Mouse (Mus musculus): ENCODE results near the gene Acvrl1.

Gene Acvrl1

GRCm38 (mm10) chr15:101181106-101181466, 52.8 kb downstream of the Acvrl1 start:
- no peak for TF ChIP-seq GATA4 (IDR thresholded peaks at IDR 0.05; ENCODE audit: insufficient replicate concordance, low read length)

DNA sequence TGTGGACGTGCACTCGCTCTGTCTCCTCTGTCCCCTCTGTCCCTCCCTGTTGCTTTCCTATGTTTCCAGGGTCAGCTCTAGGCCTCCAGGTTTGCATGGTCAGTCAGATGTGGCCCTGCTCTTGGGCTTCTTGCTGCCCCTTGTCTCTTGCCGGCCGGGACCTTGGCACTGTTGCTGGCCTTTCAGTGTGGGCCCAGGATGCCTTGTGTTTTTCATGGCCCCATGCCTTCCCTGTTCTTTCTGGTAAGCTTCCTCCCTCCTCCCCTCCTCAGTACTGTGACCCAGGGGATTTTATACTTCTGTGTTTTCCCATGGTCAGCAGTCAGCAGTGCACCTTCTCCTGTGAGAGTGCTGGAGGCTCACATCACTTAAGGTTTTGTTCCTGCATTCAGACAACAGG, 53.2 kb downstream of the Acvrl1 start:
- TF ChIP-seq GATA4 (IDR thresholded peaks at IDR 0.05; ENCODE audit: insufficient replicate concordance, low read length) = no peak

DNA sequence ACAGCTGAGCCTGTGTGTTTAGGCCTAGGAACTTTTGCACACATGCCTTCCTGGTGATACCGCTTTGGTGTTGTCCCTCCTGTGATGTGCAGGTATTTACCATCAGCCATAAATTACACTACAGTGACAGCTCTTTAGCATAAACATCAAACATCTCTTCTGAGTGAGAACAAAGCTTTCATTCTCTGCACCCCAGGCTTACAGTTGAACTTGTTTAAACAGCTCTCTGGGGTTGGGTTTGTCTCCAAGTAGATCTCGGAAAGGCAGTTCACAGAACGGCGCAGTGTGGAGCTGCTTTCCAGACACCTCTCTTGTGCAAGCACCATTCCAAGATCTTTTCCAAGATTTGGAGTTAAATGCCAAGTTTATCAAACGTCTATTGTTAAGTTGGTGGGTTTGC, 54.4 kb downstream of the Acvrl1 start:
- TF ChIP-seq GATA4 (IDR thresholded peaks at IDR 0.05; ENCODE audit: insufficient replicate concordance, low read length) = no peak

DNA sequence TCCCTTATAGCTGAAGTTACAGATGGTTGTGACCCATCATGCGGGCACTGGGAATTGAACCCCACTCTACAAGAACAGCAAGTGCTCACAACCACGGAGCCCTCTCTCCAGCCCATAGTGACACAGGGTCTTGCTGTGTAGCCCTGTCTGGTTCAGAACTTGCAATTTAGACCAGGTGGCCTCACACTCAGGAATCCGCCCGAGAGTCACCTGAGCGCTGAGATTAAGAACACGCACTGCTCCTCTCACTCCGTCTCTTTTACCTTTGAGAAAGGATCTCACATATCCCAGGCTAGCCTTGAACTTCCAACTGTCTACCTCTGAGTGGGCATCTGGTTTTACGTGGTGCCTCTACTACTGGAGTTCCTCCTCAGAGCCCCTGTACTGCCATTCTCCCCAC, 56.0 kb downstream of the Acvrl1 start:
- TF ChIP-seq GATA4 (IDR thresholded peaks at IDR 0.05; ENCODE audit: insufficient replicate concordance, low read length) = no peak

DNA sequence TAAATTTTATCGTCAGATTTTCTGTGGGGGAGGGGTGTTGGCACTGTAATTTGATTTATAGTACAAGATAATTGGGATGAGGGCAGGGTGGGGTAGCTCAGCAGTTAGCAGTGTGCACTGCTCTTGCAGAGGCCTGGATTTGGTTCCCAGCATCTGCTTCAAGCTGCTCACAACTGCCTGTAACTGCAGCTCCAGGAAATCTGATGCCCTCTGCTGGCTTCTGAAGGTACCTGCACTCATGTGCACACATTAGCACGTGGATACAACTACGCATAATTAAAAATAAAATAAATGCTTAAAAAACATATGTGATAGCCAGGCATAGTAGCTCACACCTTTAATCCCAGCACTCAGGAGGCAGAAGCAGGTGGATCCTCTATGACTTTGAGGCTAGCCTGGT, 57.2 kb downstream of the Acvrl1 start:
- no peak for TF ChIP-seq GATA4 (IDR thresholded peaks at IDR 0.05; ENCODE audit: insufficient replicate concordance, low read length)

GRCm38 (mm10) chr15:101187907-101188306, 59.6 kb downstream of the Acvrl1 start:
- TF ChIP-seq GATA4 (IDR thresholded peaks at IDR 0.05; ENCODE audit: insufficient replicate concordance, low read length) = no peak

- TF ChIP-seq GATA4 (IDR thresholded peaks at IDR 0.05; ENCODE audit: insufficient replicate concordance, low read length) = no peak
Measured at GRCm38 (mm10) chr15:101189981-101190761, 61.8 kb downstream of the Acvrl1 start.

DNA sequence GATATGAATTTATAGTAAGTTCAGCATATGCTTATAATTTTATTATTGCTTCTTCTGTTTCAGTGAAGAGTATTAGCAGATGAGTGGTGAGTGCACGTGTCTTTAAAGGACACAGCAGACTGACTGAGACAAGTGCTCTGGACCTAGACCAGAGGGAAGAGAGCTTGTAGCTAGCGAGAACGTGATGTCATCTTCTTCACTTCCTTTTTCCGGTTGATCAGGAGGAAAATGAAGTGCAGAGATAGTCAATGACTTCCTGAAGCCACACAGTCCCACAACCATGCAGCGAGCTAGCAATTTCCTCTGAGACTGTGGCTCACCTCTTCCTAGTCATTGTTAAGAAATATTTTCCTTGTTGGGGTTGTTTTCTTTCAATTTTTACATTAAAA, 62.4 kb downstream of the Acvrl1 start:
- TF ChIP-seq GATA4 (IDR thresholded peaks at IDR 0.05; ENCODE audit: insufficient replicate concordance, low read length) = 0 out of 2 replicates have a peak, but pooled peaks have one; percentile 8

DNA sequence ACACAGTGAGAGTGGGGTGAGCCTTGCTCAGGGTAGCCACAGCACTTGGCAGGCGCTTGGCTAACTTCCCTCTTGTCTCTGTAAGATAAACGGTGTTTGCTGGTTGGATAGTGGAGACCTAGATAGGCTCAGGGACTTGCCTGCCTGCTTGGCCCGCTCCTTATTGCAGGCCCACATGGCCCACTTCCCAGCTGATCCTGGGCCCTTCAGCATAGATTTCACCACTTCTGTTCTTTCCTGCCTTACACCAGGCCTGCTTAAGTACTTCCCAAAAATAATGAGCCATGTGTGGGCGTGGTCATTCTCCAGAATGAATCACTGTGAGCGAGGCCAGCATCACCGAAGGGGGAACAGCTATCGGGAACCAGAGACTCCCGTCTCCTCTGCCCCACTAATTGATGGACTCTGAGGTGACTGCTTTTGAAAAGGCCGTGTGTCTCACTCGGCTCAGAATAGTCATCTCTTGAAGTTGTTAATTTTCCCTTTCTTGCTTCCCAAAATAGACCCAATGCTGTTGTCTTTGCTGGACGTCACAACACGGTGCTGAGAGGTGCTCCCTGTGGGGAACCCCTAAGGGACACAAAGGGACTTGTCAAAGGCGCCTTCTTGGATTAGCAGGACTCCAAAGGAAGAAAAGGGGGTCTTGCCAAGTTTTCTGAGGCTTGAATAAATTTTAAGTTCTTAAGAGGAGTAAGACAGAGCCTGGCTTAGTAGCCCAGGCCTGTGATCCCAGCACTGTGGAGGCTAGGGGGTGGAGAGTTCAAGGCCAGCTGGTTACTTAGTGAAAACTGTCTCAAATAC, 63.3 kb downstream of the Acvrl1 start:
- TF ChIP-seq GATA4 (IDR thresholded peaks at IDR 0.05; ENCODE audit: insufficient replicate concordance, low read length) = peak; percentile 17; the same call in 1 of the 2 replicates

- TF ChIP-seq GATA4 (IDR thresholded peaks at IDR 0.05; ENCODE audit: insufficient replicate concordance, low read length) = no peak
Measured at GRCm38 (mm10) chr15:101192260-101192640, 63.9 kb downstream of the Acvrl1 start.

DNA sequence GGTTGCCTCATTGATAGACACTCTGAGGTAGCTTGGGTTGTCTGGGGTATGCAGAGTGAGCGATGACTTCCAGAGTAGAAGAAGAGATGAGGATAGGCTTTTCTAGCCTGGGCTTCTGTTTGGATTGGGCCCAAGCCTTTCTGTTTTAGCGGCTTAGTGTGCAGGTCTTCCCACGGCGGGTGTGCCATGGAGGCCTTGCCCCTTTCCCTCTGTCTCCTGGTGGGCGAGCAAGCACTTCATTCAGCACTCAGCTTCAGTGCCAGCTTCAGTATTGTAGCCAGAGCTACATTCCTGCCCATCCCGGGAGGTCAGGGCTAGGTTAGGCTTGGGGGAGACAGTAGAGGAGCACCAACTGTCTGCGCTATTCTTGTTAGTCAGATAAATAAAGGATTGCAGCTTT, 64.3 kb downstream of the Acvrl1 start:
- TF ChIP-seq GATA4 (IDR thresholded peaks at IDR 0.05; ENCODE audit: insufficient replicate concordance, low read length) = no peak

GRCm38 (mm10) chr15:101193971-101194370, 65.6 kb downstream of the Acvrl1 start:
- no peak for TF ChIP-seq GATA4 (IDR thresholded peaks at IDR 0.05; ENCODE audit: insufficient replicate concordance, low read length)

Data from liver, adult (tissue).